Mouse (Mus musculus): Measurements from ENCODE around the gene Edem1.

Gene Edem1

GRCm38 (mm10) chr6:108875344-108875743 lies 46.9 kb downstream of the Edem1 start:
- peak; percentile 22 for DNase-seq (ENCODE audit: low read depth, low spot score)

- peak; percentile 79 for DNase-seq (ENCODE audit: low read depth, low spot score)
Observed at GRCm38 (mm10) chr6:108876052-108876451, 47.6 kb downstream of the Edem1 start.

- DNase-seq (ENCODE audit: low read depth, low spot score): peak; percentile 20
Observed at GRCm38 (mm10) chr6:108876486-108876885, 48.0 kb downstream of the Edem1 start.

GRCm38 (mm10) chr6:108880368-108881013 lies 52.0 kb downstream of the Edem1 start:
- no peak for DNase-seq (ENCODE audit: low read depth, low spot score)

GRCm38 (mm10) chr6:108881074-108881473 lies 52.6 kb downstream of the Edem1 start:
- DNase-seq (ENCODE audit: low read depth, low spot score): peak; percentile 31

- no peak for DNase-seq (ENCODE audit: low read depth, low spot score)
Observed at GRCm38 (mm10) chr6:108883826-108884225, 55.4 kb downstream of the Edem1 start.

GRCm38 (mm10) chr6:108884603-108885002 lies 56.2 kb downstream of the Edem1 start:
- DNase-seq (ENCODE audit: low read depth, low spot score): no peak

GRCm38 (mm10) chr6:108886346-108886745 lies 57.9 kb downstream of the Edem1 start:
- no peak for DNase-seq (ENCODE audit: low read depth, low spot score)

- DNase-seq (ENCODE audit: low read depth, low spot score): no peak
Observed at GRCm38 (mm10) chr6:108892589-108892988, 64.1 kb downstream of the Edem1 start.

GRCm38 (mm10) chr6:108895129-108895528 lies 66.7 kb downstream of the Edem1 start:
- peak; percentile 16 for DNase-seq (ENCODE audit: low read depth, low spot score)

GRCm38 (mm10) chr6:108895976-108896375 lies 67.5 kb downstream of the Edem1 start:
- DNase-seq (ENCODE audit: low read depth, low spot score): no peak

- DNase-seq (ENCODE audit: low read depth, low spot score): no peak
Observed at GRCm38 (mm10) chr6:108896525-108897087, 68.2 kb downstream of the Edem1 start.

GRCm38 (mm10) chr6:108899231-108899630 lies 70.8 kb downstream of the Edem1 start:
- DNase-seq (ENCODE audit: low read depth, low spot score): no peak

- no peak for DNase-seq (ENCODE audit: low read depth, low spot score)
Observed at GRCm38 (mm10) chr6:108902124-108902523, 73.7 kb downstream of the Edem1 start.

- DNase-seq (ENCODE audit: low read depth, low spot score): no peak
Observed at GRCm38 (mm10) chr6:108903280-108903679, 74.8 kb downstream of the Edem1 start.

- DNase-seq (ENCODE audit: low read depth, low spot score): no peak
Observed at GRCm38 (mm10) chr6:108906539-108906938, 78.1 kb downstream of the Edem1 start.

Data from CD4-positive, CD25-positive, alpha-beta regulatory T cell, adult 2 months (primary cell).